Mouse (Mus musculus): Measurements from ENCODE around the gene Fbxl7. TPM values are rescaled to one million over a fixed set of nuclear protein-coding genes. Genes with fewer than 3 reads are reported as not detected.

Fbxl7 gene
- polyA plus RNA-seq, 1 experiment: 7.8 TPM

GRCm38 (mm10) chr15:26693075-26693474, 202.3 kb downstream of the Fbxl7 start:
- no peak for DNase-seq (ENCODE audit: low spot score)

GRCm38 (mm10) chr15:26688472-26689104, 206.8 kb downstream of the Fbxl7 start:
- no peak for DNase-seq (ENCODE audit: low spot score)

DNA sequence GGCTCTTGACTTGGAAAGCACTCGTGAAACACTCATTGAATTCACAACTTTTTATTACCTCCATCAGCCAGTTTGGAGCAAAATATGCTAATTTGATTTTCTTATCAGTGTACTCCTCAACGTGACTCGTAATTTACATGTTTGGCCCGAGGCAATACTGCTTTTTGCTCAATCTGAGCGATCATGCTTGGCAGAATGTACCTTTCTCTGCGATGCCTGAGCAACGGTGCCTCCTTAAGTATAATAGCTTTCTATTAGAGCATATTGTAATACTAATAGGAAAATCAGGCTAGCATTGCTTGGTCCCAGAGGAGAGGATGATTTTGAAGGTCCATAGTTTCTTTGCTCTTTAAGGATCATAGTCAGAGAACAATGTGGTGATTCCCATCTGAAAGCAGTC, 207.7 kb downstream of the Fbxl7 start:
- DNase-seq (ENCODE audit: low spot score): no peak

GRCm38 (mm10) chr15:26682279-26682678, 213.1 kb downstream of the Fbxl7 start:
- no peak for DNase-seq (ENCODE audit: low spot score)

DNA sequence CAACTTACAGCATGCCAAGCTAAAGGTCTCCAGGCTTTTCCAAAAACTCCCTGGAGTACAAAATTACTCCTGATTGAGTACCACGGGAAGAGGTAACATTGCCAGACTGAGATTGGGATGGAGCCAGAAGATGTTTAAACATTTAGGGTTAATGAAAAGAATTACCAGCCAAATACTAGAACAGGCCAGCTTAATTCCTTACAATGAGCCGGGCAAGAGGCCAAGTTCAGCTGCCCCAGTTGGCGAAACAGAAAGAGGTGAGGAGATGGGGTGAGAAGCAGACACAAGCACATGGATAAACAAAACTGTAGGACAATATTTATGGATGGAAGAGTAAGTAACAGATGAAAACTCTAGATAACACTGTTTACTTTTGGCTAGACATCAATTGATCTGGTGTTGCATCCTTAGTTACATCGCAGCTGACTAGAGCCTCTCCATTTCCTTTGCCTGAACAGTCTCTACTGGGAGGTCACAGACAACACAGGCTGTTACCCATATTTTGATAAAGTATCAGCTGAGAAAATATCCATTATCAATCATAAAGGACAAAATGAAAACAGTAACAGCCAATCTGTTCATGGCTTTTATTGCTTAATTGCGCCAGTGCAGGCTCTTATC, 222.0 kb downstream of the Fbxl7 start:
- no peak for DNase-seq (ENCODE audit: low spot score)

DNA sequence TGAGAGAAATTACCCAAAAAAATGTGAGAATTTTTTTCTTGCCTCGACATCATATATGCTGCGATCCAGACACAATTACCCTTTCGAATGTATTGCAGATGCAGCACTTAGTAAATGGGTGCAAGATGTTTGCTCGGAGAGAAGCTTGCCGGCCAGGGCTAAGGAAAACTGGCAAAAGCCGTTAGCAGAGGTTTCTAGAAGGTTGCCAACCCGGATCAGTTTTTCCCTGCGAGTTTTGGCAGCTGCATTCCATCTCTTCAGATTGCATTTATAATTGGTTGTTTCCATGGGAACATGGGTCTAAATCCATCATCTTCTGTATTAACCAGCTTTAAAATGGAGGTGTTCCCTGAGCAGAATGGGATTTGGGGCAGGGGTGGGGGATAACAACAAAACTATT, 240.4 kb downstream of the Fbxl7 start:
- no peak for DNase-seq (ENCODE audit: low spot score)

DNA sequence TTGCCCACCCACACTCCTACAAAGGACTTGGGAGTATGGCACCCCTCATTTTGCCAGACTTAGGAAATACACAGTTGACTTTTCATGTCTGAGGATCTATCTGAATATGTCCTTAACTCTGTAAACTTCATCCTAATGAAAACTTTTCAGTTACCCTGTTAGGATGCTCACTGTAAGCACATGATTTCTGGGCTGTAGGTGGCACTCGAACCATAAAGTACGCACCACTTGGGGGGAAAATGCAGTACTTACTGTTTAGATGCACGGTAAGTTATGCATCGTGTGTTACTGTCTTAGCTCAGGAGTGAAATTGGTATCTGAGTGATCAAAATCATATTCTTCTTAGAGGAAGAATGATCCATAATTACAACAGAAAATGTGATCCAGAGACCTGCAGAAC, 252.8 kb downstream of the Fbxl7 start:
- no peak for DNase-seq (ENCODE audit: low spot score)

GRCm38 (mm10) chr15:26639726-26640125, 255.7 kb downstream of the Fbxl7 start:
- DNase-seq (ENCODE audit: low spot score): no peak

DNA sequence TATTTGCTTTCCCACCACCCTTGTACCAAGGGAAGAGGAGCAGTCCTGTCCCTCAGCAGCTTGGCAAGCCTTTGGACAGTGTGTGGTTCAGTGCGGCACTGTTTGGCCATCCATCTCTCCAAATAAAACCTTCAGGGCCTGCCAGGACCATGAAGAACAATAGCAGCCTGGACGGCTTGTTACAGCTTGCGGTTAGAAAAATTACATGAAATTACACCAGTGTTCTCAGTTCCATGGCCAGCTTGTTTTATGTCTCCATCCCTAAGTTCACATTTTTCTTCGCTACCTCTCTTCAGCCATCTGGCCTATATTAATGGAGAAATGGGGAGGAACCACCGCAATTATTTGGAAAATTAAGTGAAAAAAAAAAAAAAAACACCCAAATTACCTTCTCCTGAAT, 259.8 kb downstream of the Fbxl7 start:
- DNase-seq (ENCODE audit: low spot score): no peak

DNA sequence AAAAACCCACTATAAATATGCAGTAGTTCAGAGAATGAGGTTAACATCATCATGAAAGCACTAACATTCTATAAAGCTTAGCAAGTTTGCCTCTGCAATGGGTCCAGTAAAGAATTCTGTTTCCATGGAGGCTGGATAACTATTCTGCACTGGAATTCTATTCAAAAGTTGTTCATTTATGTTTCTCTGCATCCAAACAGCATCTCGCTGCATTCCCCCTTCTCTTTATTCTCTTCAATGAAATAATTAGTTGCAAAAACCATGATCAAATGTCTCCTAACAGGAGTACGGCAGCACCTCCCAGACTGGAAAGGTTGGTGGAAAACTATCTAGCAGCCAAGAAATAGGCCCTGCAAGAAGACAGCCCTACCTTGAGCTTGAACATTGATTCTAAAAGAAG, 267.2 kb downstream of the Fbxl7 start:
- no peak for DNase-seq (ENCODE audit: low spot score)

DNA sequence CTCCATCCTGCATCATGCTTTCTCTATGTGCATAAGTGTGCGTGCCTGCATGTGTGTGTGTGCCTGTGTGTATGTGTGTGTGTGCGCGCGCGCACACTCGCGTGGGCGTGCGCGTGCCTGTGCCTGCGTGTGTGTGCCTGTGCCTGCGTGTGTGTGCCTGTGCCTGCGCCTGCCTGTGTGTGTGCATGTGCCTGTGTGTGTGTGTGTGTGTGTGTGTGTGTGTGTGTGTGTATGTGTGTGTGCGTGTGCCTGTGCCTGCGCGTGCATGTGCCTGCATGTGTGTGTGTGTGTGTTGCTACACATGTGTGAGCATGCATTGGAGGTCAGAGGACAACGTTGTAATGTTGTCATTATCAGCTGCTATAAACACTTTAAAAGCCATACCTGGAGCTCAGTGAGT, 272.1 kb downstream of the Fbxl7 start:
- DNase-seq (ENCODE audit: low spot score): no peak

- no peak for DNase-seq (ENCODE audit: low spot score)
Measured at GRCm38 (mm10) chr15:26620279-26620678, 275.1 kb downstream of the Fbxl7 start.

DNA sequence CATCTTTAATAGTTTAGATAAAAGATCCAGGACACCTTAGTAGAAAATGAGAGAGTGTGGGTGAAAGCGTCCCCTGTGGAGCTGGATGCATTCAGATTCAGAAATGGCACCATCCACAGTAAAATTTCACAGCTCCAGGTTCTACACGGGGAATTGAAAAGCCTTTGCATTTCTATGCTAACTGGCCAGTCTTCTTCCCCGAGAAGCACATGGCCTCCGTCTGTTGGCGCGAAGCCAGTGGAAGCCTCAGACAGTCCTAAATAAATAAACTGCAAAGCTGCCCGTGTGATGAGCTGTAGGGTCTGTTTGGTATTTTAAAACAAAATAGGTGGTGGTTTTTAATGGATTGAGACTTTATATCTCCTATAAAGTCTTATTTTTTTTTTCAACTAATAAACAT, 276.2 kb downstream of the Fbxl7 start:
- DNase-seq (ENCODE audit: low spot score): no peak

DNA sequence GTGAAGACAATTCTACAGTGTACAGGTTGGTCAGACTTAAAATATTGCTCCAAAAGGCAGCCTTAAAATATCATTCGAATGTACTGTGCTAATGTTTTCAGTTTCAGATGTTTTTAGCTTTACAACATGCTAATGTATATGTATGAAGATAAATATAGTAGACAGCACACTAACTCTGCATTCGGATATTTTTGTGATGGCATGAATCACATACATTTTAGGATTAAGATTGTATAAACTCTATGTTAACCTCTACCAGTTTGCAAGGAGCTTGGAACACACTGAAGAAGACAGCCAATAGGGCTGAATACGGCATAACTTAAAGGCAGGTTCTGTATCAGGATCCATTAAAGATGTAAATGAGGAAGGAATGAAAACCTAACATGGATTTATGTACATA, 299.1 kb downstream of the Fbxl7 start:
- DNase-seq (ENCODE audit: low spot score): no peak

- no peak for DNase-seq (ENCODE audit: low spot score)
Measured at GRCm38 (mm10) chr15:26579947-26580709, 315.3 kb downstream of the Fbxl7 start.

- no peak for DNase-seq (ENCODE audit: low spot score)
Measured at GRCm38 (mm10) chr15:26578500-26578899, 316.9 kb downstream of the Fbxl7 start.

DNA sequence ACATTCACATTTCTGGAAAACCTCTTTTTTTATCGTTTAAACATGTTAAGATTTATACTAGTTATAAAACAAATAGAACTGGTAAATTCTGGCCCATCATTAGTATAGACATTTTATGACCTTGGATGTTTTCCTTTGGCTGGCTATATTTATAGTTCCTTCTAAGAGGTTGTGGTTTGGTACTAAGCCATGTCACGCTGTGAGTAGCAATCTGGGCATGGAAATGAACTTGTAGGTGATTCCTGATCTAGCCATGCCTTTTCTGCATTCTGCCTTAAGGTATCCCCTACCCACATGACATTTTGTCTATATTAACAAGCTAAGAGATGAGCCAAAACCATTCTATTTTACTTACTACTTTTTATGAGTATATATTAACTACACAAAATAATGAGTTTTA, 329.3 kb downstream of the Fbxl7 start:
- no peak for DNase-seq (ENCODE audit: low spot score)

- no peak for DNase-seq (ENCODE audit: low spot score)
Measured at GRCm38 (mm10) chr15:26553620-26554019, 341.8 kb downstream of the Fbxl7 start.

DNA sequence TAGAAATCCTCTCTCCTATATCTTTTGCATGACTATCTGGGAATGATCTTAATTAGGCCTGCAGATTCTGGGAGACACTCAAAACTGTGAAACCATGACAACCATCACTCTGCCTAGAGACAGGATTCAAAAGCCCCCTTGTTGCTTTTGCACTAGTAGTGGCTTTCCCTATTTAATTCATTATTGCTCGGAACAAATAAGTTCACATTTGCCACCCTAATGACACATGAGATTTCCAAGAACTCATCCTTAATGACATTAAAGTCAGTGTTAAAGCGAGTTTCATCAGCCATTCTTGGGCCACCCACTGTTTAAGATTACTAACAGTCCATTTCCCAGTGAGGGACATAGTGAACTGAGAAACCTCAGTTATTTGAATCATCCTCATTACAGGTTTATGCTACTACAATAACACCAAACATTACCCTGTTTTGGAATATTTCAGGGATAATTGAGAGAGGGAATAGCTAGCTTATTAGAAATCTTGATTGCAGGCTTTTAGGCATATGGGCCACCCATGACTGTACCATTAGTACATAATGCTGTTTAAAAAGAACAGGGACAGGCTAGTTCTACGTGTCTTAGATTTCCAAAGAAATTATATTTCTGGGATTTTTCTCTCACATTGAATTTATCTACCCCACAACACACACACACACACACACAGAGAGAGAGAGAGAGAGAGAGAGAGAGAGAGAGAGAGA, 361.2 kb downstream of the Fbxl7 start:
- no peak for DNase-seq (ENCODE audit: low spot score)

GRCm38 (mm10) chr15:26519220-26519631, 376.2 kb downstream of the Fbxl7 start:
- no peak for DNase-seq (ENCODE audit: low spot score)

DNA sequence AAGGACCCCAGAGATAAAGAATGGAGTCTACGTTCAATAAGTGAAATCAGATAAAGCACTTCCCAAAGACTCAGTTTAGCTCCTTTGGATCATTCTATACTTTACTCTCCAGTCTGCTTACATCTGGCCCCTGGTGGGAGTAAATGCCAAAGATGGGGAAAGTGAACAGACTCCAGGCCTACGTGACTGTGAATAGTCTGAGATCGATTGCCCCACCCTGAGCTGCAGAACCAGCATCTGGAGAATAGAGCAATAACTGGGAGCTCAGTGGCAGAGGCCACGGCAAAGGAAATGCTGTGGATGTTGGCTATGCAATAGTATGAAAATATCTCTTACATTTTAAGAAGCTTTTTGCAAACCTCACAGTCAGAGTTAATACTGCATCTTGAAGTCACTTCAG, 394.4 kb downstream of the Fbxl7 start:
- no peak for DNase-seq (ENCODE audit: low spot score)
